Mouse (Mus musculus) ES-E14 (cell line): ENCODE results near the gene Cntnap2.

Source experiments
- CHD2 ChIP-seq: IDR thresholded peaks from 2 replicates; pipeline ENCODE4 v1.6.1; 2014; ENCODE audit warnings: mild to moderate bottlenecking, low read depth, low read length, inconsistent platforms
- HCFC1 ChIP-seq: IDR thresholded peaks from 2 replicates; pipeline ENCODE4 v1.6.1; 2012; ENCODE audit warnings: low read length, inconsistent platforms, borderline replicate concordance; ENCODE audit not compliant: insufficient read depth
- MAFK ChIP-seq: IDR thresholded peaks from 2 replicates; pipeline ENCODE4 v1.6.1; 2014; ENCODE audit warnings: mild to moderate bottlenecking, low read depth, low read length, inconsistent platforms; ENCODE audit not compliant: insufficient read depth
- ZC3H11A ChIP-seq: IDR thresholded peaks from 2 replicates; pipeline ENCODE4 v1.6.1; 2012; ENCODE audit warnings: low read depth, mild to moderate bottlenecking, inconsistent platforms, low read length, borderline replicate concordance
- ZNF384 ChIP-seq: IDR thresholded peaks from 2 replicates; pipeline ENCODE4 v1.6.1; 2012; ENCODE audit warnings: low read depth, low read length, inconsistent platforms

- no peak for TF ChIP-seq HCFC1
- no peak for TF ChIP-seq ZNF384
- no peak for TF ChIP-seq ZC3H11A
- no peak for TF ChIP-seq CHD2
- TF ChIP-seq MAFK: no peak
Measured at GRCm38 (mm10) chr6:47306954-47307353, 2247.8 kb downstream of the Cntnap2 start.
